Mouse (Mus musculus): ENCODE results near the gene Pced1b. TPM values are rescaled to one million over a fixed set of nuclear protein-coding genes. Genes with fewer than 3 reads are reported as not detected.

The Pced1b gene
- polyA plus RNA-seq, 1 experiment from 2014 or later, result 5.5 TPM

GRCm38 (mm10) chr15:97421533-97421932 lies 174.6 kb downstream of the Pced1b start:
- DNase-seq (no peak), ATAC-seq (ENCODE audit: insufficient read depth) (no peak)
- no peaks in the 10 kb centered on the region for H3K4me1 ChIP-seq (ENCODE audit: insufficient read depth)
- H3K27me3 ChIP-seq (ENCODE audit: insufficient read depth, low read length), result no peaks in the 10 kb centered on the region
- H3K9me3 ChIP-seq (ENCODE audit: low read depth, low read length), result no peaks in the 10 kb centered on the region
- no peaks in the 10 kb centered on the region for H3K36me3 ChIP-seq (ENCODE audit: insufficient read depth)
- no peak overlapping the region for H3K4me2 ChIP-seq
- WGBS, result 76% methylated on average over 3 of the region's 3 CpGs
- H3K27ac ChIP-seq (ENCODE audit: low read depth), result no peak overlapping the region
- no peak for TF ChIP-seq CTCF (IDR thresholded peaks at IDR 0.05; ENCODE audit: low read depth)
- H3K9ac ChIP-seq, result no peak overlapping the region
- no peak overlapping the region for H3K4me3 ChIP-seq (ENCODE audit: low read depth, low read length)

GRCm38 (mm10) chr15:97422212-97422944 lies 175.5 kb downstream of the Pced1b start:
- WGBS, result 71% methylated on average over 4 of the region's 4 CpGs
- no peak for ATAC-seq (ENCODE audit: insufficient read depth)
- no peak for DNase-seq

GRCm38 (mm10) chr15:97424375-97424774 lies 177.5 kb downstream of the Pced1b start:
- H3K4me2 ChIP-seq, result no peak overlapping the region
- H3K4me1 ChIP-seq (ENCODE audit: insufficient read depth), result no peaks in the 10 kb centered on the region
- ATAC-seq (ENCODE audit: insufficient read depth), result no peak
- H3K9me3 ChIP-seq (ENCODE audit: low read depth, low read length), result no peaks in the 10 kb centered on the region
- DNase-seq, result peak; percentile 28
- H3K4me3 ChIP-seq (ENCODE audit: low read depth, low read length), result no peak overlapping the region
- WGBS, result 51% methylated on average over 7 of the region's 7 CpGs
- H3K27ac ChIP-seq (ENCODE audit: low read depth), result no peak overlapping the region
- TF ChIP-seq CTCF (IDR thresholded peaks at IDR 0.05; ENCODE audit: low read depth), result no peak
- no peak overlapping the region for H3K9ac ChIP-seq
- H3K36me3 ChIP-seq (ENCODE audit: insufficient read depth), result no peaks in the 10 kb centered on the region
- H3K27me3 ChIP-seq (ENCODE audit: insufficient read depth, low read length), result no peaks in the 10 kb centered on the region

More at GRCm38 (mm10) chr15:97422212-97422944, 175.5 kb downstream of the Pced1b start:
- Histone ChIP-seq H3K9ac (no peak overlapping the region), H3K36me3 (ENCODE audit: insufficient read depth) (no peaks in the 10 kb centered on the region), H3K9me3 (ENCODE audit: low read depth, low read length) (no peaks in the 10 kb centered on the region), H3K27ac (ENCODE audit: low read depth) (no peak overlapping the region), H3K27me3 (ENCODE audit: insufficient read depth, low read length) (no peaks in the 10 kb centered on the region), H3K4me1 (ENCODE audit: insufficient read depth) (no peaks in the 10 kb centered on the region), H3K4me3 (ENCODE audit: low read depth, low read length) (no peak overlapping the region), H3K4me2 (no peak overlapping the region)
- no peak for TF ChIP-seq CTCF (IDR thresholded peaks at IDR 0.05; ENCODE audit: low read depth)

- no peaks in the 10 kb centered on the region for H3K27me3 ChIP-seq (ENCODE audit: insufficient read depth, low read length)
- DNase-seq (no peak), ATAC-seq (ENCODE audit: insufficient read depth) (no peak)
- no peak for TF ChIP-seq CTCF (IDR thresholded peaks at IDR 0.05; ENCODE audit: low read depth)
- 75% methylated on average over 3 of the region's 3 CpGs for WGBS
- no peak overlapping the region for H3K27ac ChIP-seq (ENCODE audit: low read depth)
- no peak overlapping the region for H3K9ac ChIP-seq
- H3K9me3 ChIP-seq (ENCODE audit: low read depth, low read length), result no peaks in the 10 kb centered on the region
- no peak overlapping the region for H3K4me3 ChIP-seq (ENCODE audit: low read depth, low read length)
- no peaks in the 10 kb centered on the region for H3K36me3 ChIP-seq (ENCODE audit: insufficient read depth)
- H3K4me1 ChIP-seq (ENCODE audit: insufficient read depth), result no peaks in the 10 kb centered on the region
- H3K4me2 ChIP-seq, result no peak overlapping the region
Measured at GRCm38 (mm10) chr15:97424961-97425360, 178.1 kb downstream of the Pced1b start.

- H3K4me2 ChIP-seq, result no peak overlapping the region
- 79% methylated on average over 12 of the region's 12 CpGs for WGBS
- DNase-seq (no peak), ATAC-seq (ENCODE audit: insufficient read depth) (no peak)
- no peaks in the 10 kb centered on the region for H3K9me3 ChIP-seq (ENCODE audit: low read depth, low read length)
- H3K27me3 ChIP-seq (ENCODE audit: insufficient read depth, low read length), result no peaks in the 10 kb centered on the region
- no peak overlapping the region for H3K9ac ChIP-seq
- TF ChIP-seq CTCF (IDR thresholded peaks at IDR 0.05; ENCODE audit: low read depth), result no peak
- H3K36me3 ChIP-seq (ENCODE audit: insufficient read depth), result no peaks in the 10 kb centered on the region
- H3K27ac ChIP-seq (ENCODE audit: low read depth), result no peak overlapping the region
- H3K4me3 ChIP-seq (ENCODE audit: low read depth, low read length), result no peak overlapping the region
- H3K4me1 ChIP-seq (ENCODE audit: insufficient read depth), result no peaks in the 10 kb centered on the region
Measured at GRCm38 (mm10) chr15:97429201-97429900, 182.4 kb downstream of the Pced1b start.

- Histone ChIP-seq H3K4me1 (ENCODE audit: insufficient read depth) (no peaks in the 10 kb centered on the region), H3K27ac (ENCODE audit: low read depth) (no peak overlapping the region), H3K4me3 (ENCODE audit: low read depth, low read length) (no peak overlapping the region), H3K36me3 (ENCODE audit: insufficient read depth) (no peaks in the 10 kb centered on the region), H3K27me3 (ENCODE audit: insufficient read depth, low read length) (no peaks in the 10 kb centered on the region), H3K9ac (no peak overlapping the region), H3K4me2 (no peak overlapping the region), H3K9me3 (ENCODE audit: low read depth, low read length) (no peaks in the 10 kb centered on the region)
- no peak for DNase-seq
- WGBS, result 76% methylated on average over 6 of the region's 6 CpGs
- ATAC-seq (ENCODE audit: insufficient read depth), result no peak
- TF ChIP-seq CTCF (IDR thresholded peaks at IDR 0.05; ENCODE audit: low read depth), result no peak
Measured at GRCm38 (mm10) chr15:97431533-97431932, 184.6 kb downstream of the Pced1b start.

- Histone ChIP-seq H3K4me2 (no peak overlapping the region), H3K36me3 (ENCODE audit: insufficient read depth) (no peaks in the 10 kb centered on the region), H3K9ac (no peak overlapping the region), H3K4me3 (ENCODE audit: low read depth, low read length) (no peak overlapping the region), H3K9me3 (ENCODE audit: low read depth, low read length) (no peaks in the 10 kb centered on the region), H3K27ac (ENCODE audit: low read depth) (no peak overlapping the region), H3K27me3 (ENCODE audit: insufficient read depth, low read length) (no peaks in the 10 kb centered on the region), H3K4me1 (ENCODE audit: insufficient read depth) (no peaks in the 10 kb centered on the region)
- no peak for TF ChIP-seq CTCF (IDR thresholded peaks at IDR 0.05; ENCODE audit: low read depth)
- DNase-seq, result no peak
- ATAC-seq (ENCODE audit: insufficient read depth), result no peak
- 23% methylated on average over 4 of the region's 4 CpGs for WGBS
Measured at GRCm38 (mm10) chr15:97432221-97432620, 185.3 kb downstream of the Pced1b start.

Other genes starting within 250 kb of the Pced1b start
- 92.3 and 93.8 TPM in 2 replicates for gene Slc38a4, start 191.2 kb upstream of the Pced1b start, polyA plus RNA-seq (2014; fragmentation: Nextera tagmentation; extraction: Ambion mirVana)
- 5.5 and 5.7 TPM in 2 replicates for gene Amigo2, start 180 bp downstream of the Pced1b start, polyA plus RNA-seq (2014; fragmentation: Nextera tagmentation; extraction: Ambion mirVana)

Measured in lung, embryonic 14.5 days (tissue).